Mouse (Mus musculus): ENCODE data around the gene Olfr691. TPM values are rescaled to one million over a fixed set of nuclear protein-coding genes. Genes with fewer than 3 reads are reported as not detected.

The Olfr691 gene
- total RNA-seq, 2 experiments from 2014 or later, result 0.22 to 0.75 TPM

Other genes starting within 250 kb of the Olfr691 start
- not detected for gene Olfr680-ps1, start 249.5 kb downstream of the Olfr691 start, total RNA-seq (2021)
- not detected for gene Olfr681, start 225.4 kb downstream of the Olfr691 start, total RNA-seq (2021)
- not detected for gene Olfr683, start 195.3 kb downstream of the Olfr691 start, total RNA-seq (2021)
- not detected for gene Olfr684, start 178.6 kb downstream of the Olfr691 start, total RNA-seq (2021)
- gene Olfr685, start 156.3 kb downstream of the Olfr691 start, total RNA-seq (2021), result not detected
- gene Olfr686, start 134.8 kb downstream of the Olfr691 start, total RNA-seq (2021), result not detected
- not detected for gene Olfr688, start 54.2 kb downstream of the Olfr691 start, total RNA-seq (2021)
- gene Olfr689, start 31.1 kb downstream of the Olfr691 start, total RNA-seq (2021), result not detected
- gene Olfr690, start 8.2 kb downstream of the Olfr691 start, total RNA-seq (2021), result under 1 TPM; 0.80 to 0.85 TPM
- not detected for gene Olfr692, start 26.0 kb upstream of the Olfr691 start, total RNA-seq (2021)
- gene Gm5901, start 32.8 kb upstream of the Olfr691 start, total RNA-seq (2021), result not detected
- 10 to 100 TPM; 57.9 to 61.3 TPM for gene Fam160a2, start 57.8 kb upstream of the Olfr691 start, total RNA-seq (2021)
- under 1 TPM; 0.33 to 0.69 TPM for gene Cnga4, start 62.3 kb upstream of the Olfr691 start, total RNA-seq (2021)
- gene Cckbr, start 83.5 kb upstream of the Olfr691 start, total RNA-seq (2021), result 10 to 100 TPM; 13.2 to 14.5 TPM
- gene Cavin3, start 140.0 kb upstream of the Olfr691 start, total RNA-seq (2021), result 10 to 100 TPM; 13.7 to 13.8 TPM
- 10 to 100 TPM; 87.0 to 89.8 TPM for gene Smpd1, start 212.1 kb upstream of the Olfr691 start, total RNA-seq (2021)
- gene Apbb1, start 239.4 kb upstream of the Olfr691 start, total RNA-seq (2021), result 100 to 1,000 TPM; 350 to 357 TPM